1 mouse cellular context compared by ENCODE assay signal in the genomic region with DNA sequence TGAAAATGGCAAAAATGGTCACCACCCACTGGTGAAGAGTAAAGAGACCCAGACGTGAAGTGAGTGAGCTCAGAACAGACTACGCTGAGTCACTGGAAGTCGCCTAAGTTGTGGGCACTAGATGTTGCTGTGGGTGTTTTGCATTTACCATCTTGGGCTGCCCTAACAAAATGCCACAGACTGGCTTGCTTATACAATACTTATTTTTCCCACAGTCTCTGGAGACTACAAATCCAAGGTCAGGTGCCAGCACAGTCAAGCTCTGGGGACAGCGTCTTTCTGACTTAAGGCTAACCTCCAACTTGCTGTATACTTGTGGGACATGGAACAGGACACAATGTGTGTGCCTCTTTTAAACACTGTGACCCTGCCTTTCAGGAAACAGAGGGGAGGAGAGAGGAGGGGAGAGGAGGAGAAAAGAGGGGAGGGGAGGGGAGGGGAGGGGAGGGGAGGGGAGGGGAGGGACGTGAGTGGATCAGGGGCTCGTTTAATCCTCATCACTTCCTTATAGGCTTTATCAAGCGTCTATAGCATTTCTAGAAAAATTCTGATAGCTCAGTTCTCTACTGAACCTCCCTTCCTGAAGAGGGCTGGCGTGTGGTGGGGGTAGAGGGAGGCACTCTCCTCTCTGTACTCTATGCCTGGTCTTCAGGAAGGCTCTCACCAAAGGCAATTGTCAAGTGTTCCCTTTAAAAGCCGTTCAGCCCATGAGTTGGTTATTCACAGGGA.
TF ChIP-seq lines count a peak whose summit lies in the region.

No protein-coding gene starts in this region.

TF ChIP-seq in MEL, 35 proteins besides CTCF, POLR2A, EP300 and RAD21 (continued from another document):
- TF ChIP-seq TBP (IDR thresholded peaks at IDR 0.05; ENCODE audit: low read depth, low read length) = no peak; the same call in 1 of the 2 replicates
- no peak for TF ChIP-seq CHD1 (IDR thresholded peaks at IDR 0.05; ENCODE audit: low read depth, low read length)
- TF ChIP-seq NRF1 (IDR thresholded peaks at IDR 0.05; ENCODE audit: insufficient read depth, low read depth, low read length, poor library complexity, severe bottlenecking) = no peak
- peak; percentile 67 for TF ChIP-seq MAZ (IDR thresholded peaks at IDR 0.05; ENCODE audit: low read depth, low read length)
- no peak for TF ChIP-seq ZNF384 (IDR thresholded peaks at IDR 0.05; ENCODE audit: low read depth, low read length)
- no peak for TF ChIP-seq CHD2 (IDR thresholded peaks at IDR 0.05; ENCODE audit: low read length)
- peak; percentile 54; the same call in 1 of the 2 replicates for TF ChIP-seq POLR2AphosphoS2 (IDR thresholded peaks at IDR 0.05; ENCODE audit: low read length)
- no peak for TF ChIP-seq MYB (IDR thresholded peaks at IDR 0.05; ENCODE audit: low read depth, low read length)
- no peak for TF ChIP-seq MEF2A (IDR thresholded peaks at IDR 0.05; ENCODE audit: extremely low read depth, insufficient replicate concordance, low read depth, low read length, poor library complexity, severe bottlenecking)
- TF ChIP-seq MXI1 (IDR thresholded peaks at IDR 0.05; ENCODE audit: low read depth, low read length) = no peak
- TF ChIP-seq SIN3A (IDR thresholded peaks at IDR 0.05; ENCODE audit: low read length) = no peak; the same call in 1 of the 2 replicates
- no peak for TF ChIP-seq SMC3 (IDR thresholded peaks at IDR 0.05; ENCODE audit: low read depth, low read length)
- TF ChIP-seq ZMIZ1 (IDR thresholded peaks at IDR 0.05; ENCODE audit: low read depth, low read length) = peak; percentile 37; the same call in 1 of the 2 replicates
- TF ChIP-seq GABPA (IDR thresholded peaks at IDR 0.05; ENCODE audit: low read depth, low read length) = no peak
- no peak for TF ChIP-seq JUND (IDR thresholded peaks at IDR 0.05; ENCODE audit: low read depth, low read length)
- TF ChIP-seq RCOR1 (IDR thresholded peaks at IDR 0.05; ENCODE audit: low read depth, low read length) = no peak
- peak; percentile 70; the same call in 1 of the 2 replicates for TF ChIP-seq ELF1 (IDR thresholded peaks at IDR 0.05; ENCODE audit: low read depth, low read length)
- TF ChIP-seq MAX (IDR thresholded peaks at IDR 0.05; ENCODE audit: low read length) = no peak
- TF ChIP-seq USF2 (IDR thresholded peaks at IDR 0.05; ENCODE audit: borderline replicate concordance in 1 of 2, insufficient read depth in 1 of 2, low read depth in 1 of 2, low read length in 2 of 2) = no peak
- no peak for TF ChIP-seq E2F4 (IDR thresholded peaks at IDR 0.05; ENCODE audit: borderline replicate concordance, low read depth, low read length)
